Mouse (Mus musculus) gastrocnemius, adult 8-10 months (tissue): ENCODE data around the gene Dnase1l3. TPM values are rescaled to one million over a fixed set of nuclear protein-coding genes. Genes with fewer than 3 reads are reported as not detected.

Source experiments
- DNase-seq, 2 experiments: peaks; one replicate each; pipeline ENCODE4 v3.0.0; 2022; ENCODE audit warnings: low spot score in 2 of 2
- total RNA-seq, 4 experiments: library from RNA; stranded (reverse); gene quantifications; 2 replicates each; pipeline ENCODE4 v1.2.4; 2022

The Dnase1l3 gene
- total RNA-seq, 4 experiments from 2014 or later: not detected

GRCm38 (mm10) chr14:7938809-7939784, 55.3 kb downstream of the Dnase1l3 start:
- no peak for DNase-seq

GRCm38 (mm10) chr14:7937052-7937630, 57.2 kb downstream of the Dnase1l3 start:
- no peak for DNase-seq

- DNase-seq: no peak
Observed at GRCm38 (mm10) chr14:7934166-7934565, 60.2 kb downstream of the Dnase1l3 start.

GRCm38 (mm10) chr14:7932151-7932550, 62.2 kb downstream of the Dnase1l3 start:
- no peak for DNase-seq

GRCm38 (mm10) chr14:7929029-7929428, 65.3 kb downstream of the Dnase1l3 start:
- DNase-seq: no peak

GRCm38 (mm10) chr14:7928362-7928761, 66.0 kb downstream of the Dnase1l3 start:
- DNase-seq: no peak

- DNase-seq: no peak
Observed at GRCm38 (mm10) chr14:7923635-7924034, 70.7 kb downstream of the Dnase1l3 start.

GRCm38 (mm10) chr14:7921459-7921858, 72.9 kb downstream of the Dnase1l3 start:
- no peak for DNase-seq

GRCm38 (mm10) chr14:7919921-7920320, 74.5 kb downstream of the Dnase1l3 start:
- no peak for DNase-seq

- DNase-seq: no peak
Observed at GRCm38 (mm10) chr14:7919309-7919708, 75.1 kb downstream of the Dnase1l3 start.

GRCm38 (mm10) chr14:7918150-7918991, 76.0 kb downstream of the Dnase1l3 start:
- DNase-seq: no peak

Other genes with a start within 250 kb of the Dnase1l3 start
- not detected for gene Gm26661, start 203.0 kb downstream of the Dnase1l3 start, total RNA-seq
- gene Flnb, start 176.6 kb downstream of the Dnase1l3 start, total RNA-seq: 1 to 10 TPM; 4.7 to 8.3 (median 5.6) TPM
- gene Gm45521, start 37.3 kb downstream of the Dnase1l3 start, total RNA-seq: not detected
- 10 to 100 TPM in 1 of 4 experiments, 1 to 10 TPM in 3; 6.8 to 10.2 (median 8.3) TPM for gene Abhd6, start 8.3 kb upstream of the Dnase1l3 start, total RNA-seq
- 10 to 100 TPM; 31.3 to 35.1 (median 33.2) TPM for gene Rpp14, start 85.8 kb upstream of the Dnase1l3 start, total RNA-seq
- gene Pxk, start 103.6 kb upstream of the Dnase1l3 start, total RNA-seq: 10 to 100 TPM; 11.4 to 14.9 (median 12.6) TPM
- 100 to 1,000 TPM; 268 to 280 (median 272) TPM for gene Pdhb, start 178.5 kb upstream of the Dnase1l3 start, total RNA-seq
- gene Kctd6, start 219.6 kb upstream of the Dnase1l3 start, total RNA-seq: 10 to 100 TPM in 1 of 4 experiments, 1 to 10 TPM in 3; 7.7 to 10.4 (median 8.2) TPM